Mouse (Mus musculus) brain, adult 2 months (tissue): ENCODE measurements around the gene Wnt10b.

Source experiments
- DNase-seq: peaks from one replicate; pipeline ENCODE4 v3.0.0; 2011; ENCODE audit warnings: low read depth, low spot score

Wnt10b gene

GRCm38 (mm10) chr15:98730790-98731189 lies 47.2 kb downstream of the Wnt10b start:
- no peak for DNase-seq

- DNase-seq = no peak
These were observed 48.0 kb downstream of the Wnt10b start for GRCm38 (mm10) chr15:98729791-98730545.

- no peak for DNase-seq
These were observed 49.6 kb downstream of the Wnt10b start for GRCm38 (mm10) chr15:98728366-98728765.

GRCm38 (mm10) chr15:98727443-98728321 lies 50.3 kb downstream of the Wnt10b start, which contains the start of gene Fkbp11:
Gene Fkbp11 (minus strand): TSS chr15:98728198.
- peak; percentile 55 for DNase-seq

GRCm38 (mm10) chr15:98726746-98727145 lies 51.2 kb downstream of the Wnt10b start:
- DNase-seq = no peak

- DNase-seq = no peak
These were observed 51.9 kb downstream of the Wnt10b start for GRCm38 (mm10) chr15:98726079-98726478.

- DNase-seq = no peak
These were observed 53.5 kb downstream of the Wnt10b start for GRCm38 (mm10) chr15:98724441-98724840.

GRCm38 (mm10) chr15:98722854-98723253 lies 55.1 kb downstream of the Wnt10b start:
- DNase-seq = no peak

- no peak for DNase-seq
These were observed 55.8 kb downstream of the Wnt10b start for GRCm38 (mm10) chr15:98722191-98722590.
